Mouse (Mus musculus) ES-Bruce4 (cell line): Measurements from ENCODE around the gene Chchd3.

Source experiments
- CTCF ChIP-seq: IDR thresholded peaks from one replicate; pipeline ENCODE4 v1.8.1; 2011; ENCODE audit warnings: low read depth, low read length
- POLR2A ChIP-seq: IDR thresholded peaks from one replicate; pipeline ENCODE4 v1.8.1; 2011; ENCODE audit warnings: low read length; ENCODE audit not compliant: insufficient read depth

DNA sequence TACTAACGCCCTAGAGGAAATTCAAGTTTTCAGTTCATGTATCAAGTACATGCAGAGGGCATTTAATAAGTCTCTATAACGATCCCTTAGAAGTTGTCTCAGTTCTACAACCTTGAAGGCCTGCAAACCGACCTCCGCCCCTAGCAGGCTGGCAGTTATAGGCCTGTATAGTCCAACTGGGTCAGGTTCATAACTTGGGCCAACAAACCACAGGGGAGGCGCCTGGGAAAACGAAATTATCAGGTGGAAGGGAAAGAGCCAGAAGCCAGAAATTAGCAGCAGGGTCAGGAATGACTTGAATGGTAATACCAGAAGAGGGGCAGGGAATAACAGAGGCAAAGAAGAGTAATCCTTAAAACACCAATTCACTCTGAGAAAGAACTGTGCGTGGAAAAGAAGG, 784 bp downstream of the Chchd3 start:
- no peak for TF ChIP-seq POLR2A
- TF ChIP-seq CTCF: no peak
